Mouse (Mus musculus) testis, adult 2 months (tissue): Measurements from ENCODE around the gene Banp.

ENCODE experiments used
- CTCF ChIP-seq: fragments of 200-500 bp; IDR thresholded peaks from 2 replicates; pipeline ENCODE4 v1.5.1; 2012; ENCODE audit warnings: low read depth, mild to moderate bottlenecking, inconsistent platforms, low read length, moderate library complexity; ENCODE audit not compliant: control insufficient read depth, insufficient read depth, insufficient replicate concordance
- POLR2A ChIP-seq: fragments of 200-500 bp; IDR thresholded peaks from 2 replicates; pipeline ENCODE4 v1.6.1; 2012; ENCODE audit warnings: low read depth, mild to moderate bottlenecking, inconsistent platforms, low read length, moderate library complexity; ENCODE audit not compliant: control insufficient read depth

GRCm38 (mm10) chr8:121919158-121919557 is 30.4 kb upstream of the Banp start:
- no peak for TF ChIP-seq POLR2A
- TF ChIP-seq CTCF: no peak
